Mouse (Mus musculus) heart, embryonic 15.5 days (tissue): ENCODE results near the gene B4galnt3. TPM values are rescaled to one million over a fixed set of nuclear protein-coding genes. Genes with fewer than 3 reads are reported as not detected.
A peak's percentile ranks its signal among the peaks of the same experiment; 100 is the strongest.

Experiments
- ATAC-seq: fragments of 200-750 bp; cut with Nextera tagmentation; replicated peaks from 2 replicates; pipeline ENCODE4 v1.8.0; 2017; ENCODE audit warnings: low read depth, moderate TSS enrichment; ENCODE audit not compliant: insufficient number of reproducible peaks, insufficient read depth, low FRiP score
- H3K27ac ChIP-seq: fragments of 300-500 bp; sonication (generic); 2 replicates; pipeline ENCODE4 v1.5.1; 2015; ENCODE audit warnings: mild to moderate bottlenecking, inconsistent platforms
- H3K27me3 ChIP-seq: fragments of 300-500 bp; sonication (generic); 2 replicates; pipeline ENCODE4 v1.6.1; 2015; ENCODE audit warnings: inconsistent platforms
- H3K36me3 ChIP-seq: fragments of 300-500 bp; sonication (generic); 2 replicates; pipeline ENCODE4 v1.6.1; 2015; ENCODE audit warnings: mild to moderate bottlenecking, inconsistent platforms
- H3K4me1 ChIP-seq: fragments of 300-500 bp; sonication (generic); replicated peaks from 2 replicates; pipeline ENCODE4 v1.6.1; 2015; ENCODE audit warnings: inconsistent platforms
- H3K4me2 ChIP-seq: fragments of 300-500 bp; sonication (generic); 2 replicates; pipeline ENCODE4 v1.6.1; 2015; ENCODE audit warnings: inconsistent platforms, mild to moderate bottlenecking, moderate library complexity
- H3K4me3 ChIP-seq: fragments of 300-500 bp; sonication (generic); 2 replicates; pipeline ENCODE4 v1.5.1; 2015; ENCODE audit warnings: mild to moderate bottlenecking, inconsistent platforms
- H3K9ac ChIP-seq: fragments of 300-500 bp; sonication (generic); 2 replicates; pipeline ENCODE4 v1.6.1; 2015; ENCODE audit warnings: mild to moderate bottlenecking, inconsistent platforms
- H3K9me3 ChIP-seq: fragments of 300-500 bp; sonication (generic); replicated peaks from 2 replicates; pipeline ENCODE4 v1.6.1; 2016; ENCODE audit warnings: inconsistent platforms
- WGBS: fragments of 180-500 bp; shearing (Covaris S2); methylation state at CpG from one replicate; pipeline ENCODE4 v1.1.7; 2015; ENCODE audit warnings: mixed read lengths; 5-methylcytosine and 5-hydroxymethylcytosine counted together
- polyA plus RNA-seq: library from polyadenylated mRNA; unstranded; fragments of >200 nt; fragmentation: Nextera tagmentation; extraction: Ambion mirVana; gene quantifications from 2 replicates; pipeline ENCODE4 v1.2.1, GENCODE M21; 2015

Gene B4galnt3
- polyA plus RNA-seq, 1 experiment from 2014 or later, result 0.34 TPM

DNA sequence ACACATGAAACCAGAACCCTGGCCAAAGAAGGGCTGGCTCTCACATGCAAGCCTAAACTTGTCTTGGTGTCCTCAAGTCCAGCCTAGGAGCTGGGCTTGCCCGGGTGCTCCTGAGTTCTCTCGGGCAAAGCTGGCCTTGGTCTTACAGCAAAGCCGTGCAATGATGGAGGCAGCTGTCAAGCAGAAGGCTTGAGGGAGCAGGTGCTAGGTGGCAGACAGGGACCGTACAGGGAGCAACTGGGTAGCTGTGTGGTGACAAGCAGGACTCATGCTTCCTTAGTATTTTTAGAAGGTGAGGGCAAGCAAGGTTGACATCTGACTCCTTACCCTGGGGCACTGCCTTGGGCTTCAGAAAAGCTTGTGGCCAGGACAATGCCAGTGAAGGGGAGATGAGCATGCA is 110.6 kb downstream of the B4galnt3 start:
- Histone ChIP-seq H3K4me1 (peaks cover 51% of the 10 kb centered on the region), H3K36me3 (no peaks in the 10 kb centered on the region), H3K9ac (no peak overlapping the region), H3K9me3 (no peaks in the 10 kb centered on the region), H3K27me3 (no peaks in the 10 kb centered on the region), H3K27ac (no peak overlapping the region), H3K4me3 (no peak overlapping the region), H3K4me2 (no peak overlapping the region)
- WGBS, result 74% methylated on average over 4 of the region's 4 CpGs
- no peak for ATAC-seq

DNA sequence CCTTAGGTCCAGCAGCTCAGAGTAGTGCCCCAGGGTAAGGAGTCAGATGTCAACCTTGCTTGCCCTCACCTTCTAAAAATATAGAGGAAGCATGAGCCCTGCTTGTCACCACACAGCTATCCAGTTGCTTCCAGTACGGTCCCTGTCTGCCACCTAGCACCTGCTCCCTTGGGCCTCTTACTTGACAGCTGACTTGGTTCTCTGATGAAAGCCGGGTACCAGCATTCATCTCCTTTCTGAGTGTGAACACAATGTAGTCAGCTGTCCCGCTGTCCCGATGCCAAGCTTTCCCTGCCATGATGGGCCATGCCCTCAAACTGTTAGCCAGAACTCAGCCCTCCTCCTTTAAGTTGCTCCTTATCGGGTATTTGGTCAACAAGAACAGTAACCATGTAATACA is 112.2 kb downstream of the B4galnt3 start:
- H3K4me3 ChIP-seq, result no peak overlapping the region
- H3K9ac ChIP-seq, result no peak overlapping the region
- H3K36me3 ChIP-seq, result no peaks in the 10 kb centered on the region
- WGBS, result 53% methylated on average over 5 of the region's 5 CpGs
- peak overlapping the region; percentile 18; the same call in 1 of the 2 replicates for H3K27ac ChIP-seq
- H3K4me2 ChIP-seq, result no peak overlapping the region
- ATAC-seq, result peak; percentile 59
- H3K4me1 ChIP-seq, result peaks cover 41% of the 10 kb centered on the region
- H3K9me3 ChIP-seq, result no peaks in the 10 kb centered on the region
- H3K27me3 ChIP-seq, result no peaks in the 10 kb centered on the region

DNA sequence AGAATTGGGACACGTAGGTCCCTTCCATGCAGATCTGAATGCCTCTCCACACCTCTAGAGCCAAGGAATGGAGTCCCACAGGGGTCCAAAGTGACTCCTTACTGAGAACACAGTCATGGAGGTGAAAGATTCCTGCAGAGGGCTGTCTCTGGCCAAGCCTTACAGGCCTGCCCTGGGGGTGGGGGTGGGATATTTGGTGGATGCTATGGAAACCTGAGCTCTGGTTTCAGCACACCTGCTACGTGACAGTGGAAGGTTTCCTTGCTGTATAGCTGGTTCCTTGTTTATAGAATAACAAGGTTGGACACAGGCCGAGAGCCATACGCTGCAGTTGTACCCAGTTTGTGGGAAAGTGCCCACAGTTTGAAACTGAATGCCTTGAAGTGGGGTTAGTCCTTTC is 113.9 kb downstream of the B4galnt3 start:
- no peak overlapping the region for H3K4me2 ChIP-seq
- peaks cover 30% of the 10 kb centered on the region for H3K4me1 ChIP-seq
- ATAC-seq, result 0 out of 2 replicates have a peak, but pooled peaks have one; percentile 11

DNA sequence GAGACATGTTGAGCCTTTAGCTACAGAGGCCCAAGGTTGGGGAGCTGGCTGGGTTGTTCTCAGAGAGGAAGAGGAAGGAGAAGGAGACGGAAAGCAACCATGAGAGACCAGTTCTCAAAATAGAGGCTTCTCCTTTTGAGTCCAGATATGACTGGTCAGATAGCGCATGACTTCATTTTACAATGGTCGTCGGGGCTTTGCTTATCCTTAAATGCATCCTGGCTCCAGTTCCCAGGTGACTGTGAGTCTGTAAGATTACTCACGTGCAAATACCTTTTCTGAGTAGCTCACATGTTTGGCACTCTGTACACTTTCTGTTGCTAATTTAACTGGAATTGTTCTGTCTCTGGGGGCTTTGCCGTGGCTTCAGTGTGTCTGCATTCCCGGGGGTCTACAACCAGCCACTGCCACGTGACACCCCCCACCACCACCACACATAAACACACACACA is 114.6 kb downstream of the B4galnt3 start:
- Histone ChIP-seq H3K27ac (peak overlapping the region; percentile 3; the same call in 1 of the 2 replicates), H3K4me1 (peaks cover 35% of the 10 kb centered on the region), H3K4me3 (no peak overlapping the region), H3K9me3 (no peaks in the 10 kb centered on the region), H3K4me2 (no peak overlapping the region), H3K27me3 (no peaks in the 10 kb centered on the region), H3K36me3 (no peaks in the 10 kb centered on the region), H3K9ac (no peak overlapping the region)
- WGBS, result 46% methylated on average over 8 of the region's 8 CpGs
- ATAC-seq, result no peak

More for the DNA sequence above, 113.9 kb downstream of the B4galnt3 start:
- no peaks in the 10 kb centered on the region for H3K9me3 ChIP-seq
- H3K36me3 ChIP-seq, result no peaks in the 10 kb centered on the region
- H3K9ac ChIP-seq, result no peak overlapping the region
- WGBS, result 78% methylated on average over 4 of the region's 4 CpGs
- H3K27ac ChIP-seq, result peak overlapping the region; percentile 31; the same call in 1 of the 2 replicates
- no peaks in the 10 kb centered on the region for H3K27me3 ChIP-seq
- no peak overlapping the region for H3K4me3 ChIP-seq

DNA sequence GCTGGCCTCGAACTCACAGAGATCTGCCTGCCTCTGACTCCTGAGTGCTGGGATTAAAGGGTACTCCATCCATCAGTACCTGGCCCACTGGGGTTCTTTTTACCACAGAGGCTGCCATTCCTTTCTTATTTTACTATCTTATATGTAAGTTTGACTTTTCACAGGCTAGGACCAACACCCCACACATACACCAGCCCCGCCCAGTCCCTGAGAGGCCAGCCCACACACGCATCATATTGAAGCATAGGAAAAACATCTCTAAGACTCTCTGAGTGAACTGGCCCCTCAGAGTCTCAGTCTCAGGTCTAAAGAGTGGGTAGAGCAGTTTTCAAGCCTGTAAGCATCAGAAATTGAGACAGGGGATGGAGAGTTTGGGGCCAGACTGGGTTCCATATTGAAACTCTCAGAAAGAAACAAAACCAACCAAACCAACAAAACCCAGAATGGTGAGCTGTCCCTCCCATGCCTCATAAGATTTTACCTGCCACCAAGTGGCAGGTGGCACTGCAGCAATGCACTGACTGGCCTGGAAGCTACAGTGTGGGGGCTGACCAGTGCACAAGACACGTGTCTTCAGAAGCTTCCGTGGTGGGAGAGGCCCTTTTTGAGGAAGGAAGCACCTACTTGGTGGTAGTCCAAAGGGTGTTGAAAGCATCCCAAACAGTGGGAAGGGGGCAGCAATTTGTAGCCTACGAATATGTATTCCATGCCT is 115.2 kb downstream of the B4galnt3 start:
- peaks cover 40% of the 10 kb centered on the region for H3K4me1 ChIP-seq
- H3K9me3 ChIP-seq, result no peaks in the 10 kb centered on the region
- no peak for ATAC-seq
- no peak overlapping the region for H3K4me2 ChIP-seq
- no peak overlapping the region for H3K4me3 ChIP-seq
- H3K27me3 ChIP-seq, result no peaks in the 10 kb centered on the region
- H3K9ac ChIP-seq, result no peak overlapping the region
- no peaks in the 10 kb centered on the region for H3K36me3 ChIP-seq
- WGBS, result 77% methylated on average over 6 of the region's 6 CpGs
- H3K27ac ChIP-seq, result peak overlapping the region; percentile 3; the same call in 1 of the 2 replicates

DNA sequence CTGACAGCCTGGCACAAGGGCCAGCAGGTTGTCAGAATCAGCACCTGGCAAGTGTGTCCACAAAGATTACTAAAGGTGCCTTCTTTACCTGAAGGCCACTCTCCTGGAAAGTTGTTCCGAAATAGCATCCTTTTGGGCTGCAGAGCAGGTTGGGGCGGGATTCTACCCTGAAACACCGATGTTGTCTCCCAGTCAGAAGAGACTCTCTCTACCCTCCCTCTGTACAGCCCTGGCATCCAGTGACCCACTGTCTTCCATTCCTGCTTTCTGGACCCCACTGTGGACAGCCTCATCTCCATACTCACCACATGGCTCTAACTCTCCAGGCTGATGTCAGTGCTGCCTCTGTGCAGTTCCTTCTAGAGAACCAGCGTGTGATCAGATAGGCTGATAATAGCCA is 118.7 kb downstream of the B4galnt3 start:
- Histone ChIP-seq H3K4me2 (no peak overlapping the region), H3K4me3 (no peak overlapping the region), H3K36me3 (no peaks in the 10 kb centered on the region), H3K9me3 (no peaks in the 10 kb centered on the region), H3K27ac (peak overlapping the region; percentile 78), H3K4me1 (peaks cover 44% of the 10 kb centered on the region), H3K27me3 (no peaks in the 10 kb centered on the region), H3K9ac (no peak overlapping the region)
- 89% methylated on average over 4 of the region's 4 CpGs for WGBS
- no peak for ATAC-seq

DNA sequence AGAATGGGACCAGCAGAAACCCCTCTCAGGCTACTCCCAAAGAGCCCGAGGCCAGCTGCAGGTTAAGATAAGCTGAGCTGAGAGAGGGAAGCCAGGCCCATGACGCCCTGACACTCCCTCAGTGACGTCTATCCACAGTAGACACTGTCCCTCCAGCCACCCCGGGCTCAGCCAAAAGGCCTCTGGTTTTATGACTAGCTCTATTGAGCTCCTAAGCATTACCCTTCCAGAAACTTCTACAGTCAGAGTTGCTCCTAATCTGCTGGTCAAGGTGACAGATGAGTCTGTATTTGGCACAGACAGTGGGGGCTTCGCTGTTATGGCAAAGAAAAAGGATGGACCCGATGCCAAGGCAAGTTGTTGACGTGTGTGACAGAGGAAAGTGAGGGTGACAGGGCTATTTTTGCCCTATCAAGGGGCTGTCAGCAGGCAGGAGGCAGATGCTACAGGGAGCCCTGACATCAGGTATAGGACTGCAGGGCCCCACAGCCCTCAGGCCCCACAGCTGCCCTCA is 119.7 kb downstream of the B4galnt3 start:
- Histone ChIP-seq H3K27me3 (no peaks in the 10 kb centered on the region), H3K9me3 (no peaks in the 10 kb centered on the region), H3K36me3 (no peaks in the 10 kb centered on the region), H3K27ac (peak overlapping the region; percentile 78), H3K4me2 (no peak overlapping the region), H3K9ac (no peak overlapping the region), H3K4me3 (no peak overlapping the region), H3K4me1 (peaks cover 34% of the 10 kb centered on the region)
- peak; percentile 91 for ATAC-seq
- WGBS, result 15% methylated on average over 7 of the region's 7 CpGs

DNA sequence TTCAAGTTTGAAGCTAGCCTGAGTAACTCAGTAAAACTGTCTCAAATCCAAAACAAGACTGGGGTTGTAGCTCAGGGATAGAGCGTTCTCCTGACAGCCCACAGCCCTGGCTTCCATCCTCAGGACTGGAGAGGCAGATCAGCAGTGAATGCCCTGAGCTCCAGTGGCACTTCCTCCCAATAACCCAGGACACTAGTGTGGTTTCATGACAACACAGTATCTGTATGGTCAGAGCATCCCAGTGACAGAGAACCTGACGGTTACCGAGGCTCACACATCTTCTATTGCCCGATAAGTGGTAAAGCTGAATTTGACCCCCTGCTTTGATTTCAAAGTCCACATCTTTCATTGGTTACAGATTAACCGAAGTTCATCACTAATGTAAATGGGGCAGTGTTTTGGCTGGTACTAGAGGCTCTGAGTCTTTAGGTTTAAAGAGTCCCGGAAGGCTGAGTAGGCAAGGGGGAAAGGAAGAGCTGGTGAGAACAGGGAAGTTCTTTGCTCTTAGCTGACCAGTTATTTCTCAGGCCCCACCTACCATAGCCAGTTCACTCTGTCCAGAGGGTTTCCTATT is 120.2 kb downstream of the B4galnt3 start:
- Histone ChIP-seq H3K27me3 (no peaks in the 10 kb centered on the region), H3K27ac (peak overlapping the region; percentile 78), H3K36me3 (no peaks in the 10 kb centered on the region), H3K9me3 (no peaks in the 10 kb centered on the region), H3K4me2 (no peak overlapping the region), H3K4me1 (peaks cover 30% of the 10 kb centered on the region), H3K4me3 (no peak overlapping the region), H3K9ac (no peak overlapping the region)
- WGBS, result 55% methylated on average over 6 of the region's 6 CpGs
- no peak for ATAC-seq

DNA sequence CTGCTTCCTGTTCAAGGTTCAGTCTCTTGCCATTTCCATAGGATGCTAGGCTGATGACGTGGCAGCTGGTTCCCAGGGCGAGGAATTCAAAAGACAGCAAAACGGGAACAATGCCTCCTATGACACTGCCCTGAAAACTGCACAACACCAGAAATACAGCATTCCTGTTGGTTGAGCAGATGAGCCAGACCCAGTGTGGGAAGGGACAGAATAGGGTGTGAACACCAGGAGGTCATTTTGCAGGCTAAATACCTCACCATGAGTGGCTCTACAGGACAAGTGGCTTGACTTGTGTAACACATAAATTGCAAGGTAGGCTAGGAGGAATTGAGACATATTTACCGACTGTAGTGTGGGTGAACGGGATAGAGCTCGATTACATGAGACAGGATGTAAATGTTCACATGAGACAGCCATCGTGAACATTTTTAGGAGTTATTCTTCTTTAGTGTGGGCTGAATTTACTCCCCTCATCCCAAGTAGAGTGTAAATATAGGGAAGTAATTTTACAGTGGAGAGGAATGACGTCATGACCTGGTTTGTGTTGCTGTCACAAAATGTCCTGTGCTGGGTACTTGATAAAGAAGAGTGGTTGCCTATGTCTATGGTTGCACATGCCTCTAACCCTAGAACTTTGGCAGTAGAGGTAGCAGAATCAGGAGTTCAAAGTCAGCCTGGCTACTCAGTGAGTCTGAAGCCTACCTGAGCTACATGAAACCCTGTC is 121.9 kb downstream of the B4galnt3 start:
- no peak overlapping the region for H3K9ac ChIP-seq
- H3K36me3 ChIP-seq, result no peaks in the 10 kb centered on the region
- peaks cover 33% of the 10 kb centered on the region for H3K4me1 ChIP-seq
- H3K27me3 ChIP-seq, result no peaks in the 10 kb centered on the region
- no peak overlapping the region for H3K4me3 ChIP-seq
- 78% methylated on average over 8 of the region's 8 CpGs for WGBS
- H3K27ac ChIP-seq, result no peak overlapping the region
- no peak for ATAC-seq
- H3K9me3 ChIP-seq, result no peaks in the 10 kb centered on the region
- no peak overlapping the region for H3K4me2 ChIP-seq

DNA sequence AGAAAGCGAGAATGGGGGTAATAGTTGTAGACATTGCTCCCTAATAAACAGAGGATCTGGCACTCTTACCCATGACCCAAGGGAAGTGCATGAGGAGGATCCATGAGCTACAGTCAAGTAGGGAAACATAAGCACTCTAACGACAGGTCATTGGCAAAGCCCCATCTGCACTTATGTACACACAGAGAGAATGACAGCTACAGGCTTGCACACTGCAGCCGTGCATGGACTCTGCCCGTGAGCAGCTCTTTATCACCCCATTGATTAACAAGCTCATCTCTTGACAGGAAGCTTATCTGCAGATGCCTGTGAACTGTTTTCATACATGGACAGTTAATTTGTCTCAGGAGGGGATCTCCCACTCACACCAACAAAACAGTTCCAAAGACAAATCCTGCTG is 126.8 kb downstream of the B4galnt3 start:
- H3K9me3 ChIP-seq, result no peaks in the 10 kb centered on the region
- 37% methylated on average over 4 of the region's 4 CpGs for WGBS
- H3K36me3 ChIP-seq, result no peaks in the 10 kb centered on the region

DNA sequence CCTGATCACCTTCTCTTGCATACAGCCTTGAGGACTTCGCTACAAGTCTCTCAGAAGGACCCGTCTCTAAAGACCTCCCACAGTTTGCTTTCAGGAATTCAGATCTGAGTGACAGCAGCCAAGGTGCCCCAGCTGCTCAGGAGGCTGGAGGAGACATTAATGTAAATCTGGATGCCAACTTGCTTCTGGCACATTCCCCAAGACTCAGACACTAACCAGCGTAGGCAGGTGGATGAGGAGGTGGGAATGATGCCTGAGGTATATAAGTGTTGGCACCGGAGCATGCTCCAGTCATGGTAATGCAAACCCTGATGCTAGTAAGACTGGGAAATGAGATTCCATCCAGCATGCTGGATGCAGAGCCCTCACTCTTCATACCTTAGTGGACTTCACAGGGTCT is 129.6 kb downstream of the B4galnt3 start:
- no peaks in the 10 kb centered on the region for H3K36me3 ChIP-seq
- no peak for ATAC-seq
- H3K4me2 ChIP-seq, result no peak overlapping the region
- H3K4me1 ChIP-seq, result peaks cover 17% of the 10 kb centered on the region
- no peak overlapping the region for H3K27ac ChIP-seq
- no peaks in the 10 kb centered on the region for H3K9me3 ChIP-seq
- 76% methylated on average over 4 of the region's 4 CpGs for WGBS
- no peak overlapping the region for H3K4me3 ChIP-seq
- H3K9ac ChIP-seq, result no peak overlapping the region
- H3K27me3 ChIP-seq, result no peaks in the 10 kb centered on the region

More for the DNA sequence above, 126.8 kb downstream of the B4galnt3 start:
- H3K27ac ChIP-seq, result no peak overlapping the region
- H3K27me3 ChIP-seq, result no peaks in the 10 kb centered on the region
- ATAC-seq, result no peak
- H3K4me3 ChIP-seq, result no peak overlapping the region
- H3K9ac ChIP-seq, result no peak overlapping the region
- no peak overlapping the region for H3K4me2 ChIP-seq
- peaks cover 12% of the 10 kb centered on the region for H3K4me1 ChIP-seq
